Mouse (Mus musculus): ENCODE measurements at regions not wholly inside any gene's neighbourhood (a gene's known extent, or its start where the extent isn't known, plus 50 kb on each side); places are given as distances from the start of the nearest gene placed in this dataset.
A peak's percentile ranks its signal among the peaks of the same experiment; 100 is the strongest.

DNA sequence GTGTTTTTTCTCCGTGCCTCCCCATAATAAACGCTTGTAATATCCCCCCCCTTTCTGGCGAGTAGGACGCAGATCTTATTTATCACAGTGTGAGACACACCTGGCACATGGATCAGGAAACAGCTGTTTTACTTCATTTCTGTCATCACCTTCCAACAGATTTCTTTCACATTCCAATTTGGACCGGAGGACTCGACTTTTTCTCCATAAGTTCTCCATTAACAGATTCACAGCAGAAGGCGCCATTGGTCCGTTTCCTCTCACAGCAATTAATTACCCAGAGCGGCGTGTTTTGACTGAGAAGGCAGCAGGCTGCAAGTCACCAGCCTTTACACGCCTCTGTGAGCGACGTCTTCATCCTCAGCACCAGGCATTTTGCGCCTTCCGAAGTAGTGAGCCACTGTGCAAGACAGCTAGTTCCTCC is 258.1 kb upstream of the Nt5e start:
- peak; percentile 41 for DNase-seq (ENCODE audit: low spot score)

GRCm38 (mm10) chr9:88069834-88070233 is 257.2 kb upstream of the Nt5e start:
- DNase-seq (ENCODE audit: low spot score): no peak

- DNase-seq (ENCODE audit: low spot score): peak; percentile 36
Measured at GRCm38 (mm10) chr9:88073165-88073564, 253.8 kb upstream of the Nt5e start.

- no peak for DNase-seq (ENCODE audit: low spot score)
Measured at GRCm38 (mm10) chr9:88073579-88073978, 253.4 kb upstream of the Nt5e start.

GRCm38 (mm10) chr9:88082931-88083479 is 244.0 kb upstream of the Nt5e start:
- DNase-seq (ENCODE audit: low spot score): no peak

- DNase-seq (ENCODE audit: low spot score): peak; percentile 33
Measured at GRCm38 (mm10) chr9:88085181-88085816, 241.7 kb upstream of the Nt5e start.

DNA sequence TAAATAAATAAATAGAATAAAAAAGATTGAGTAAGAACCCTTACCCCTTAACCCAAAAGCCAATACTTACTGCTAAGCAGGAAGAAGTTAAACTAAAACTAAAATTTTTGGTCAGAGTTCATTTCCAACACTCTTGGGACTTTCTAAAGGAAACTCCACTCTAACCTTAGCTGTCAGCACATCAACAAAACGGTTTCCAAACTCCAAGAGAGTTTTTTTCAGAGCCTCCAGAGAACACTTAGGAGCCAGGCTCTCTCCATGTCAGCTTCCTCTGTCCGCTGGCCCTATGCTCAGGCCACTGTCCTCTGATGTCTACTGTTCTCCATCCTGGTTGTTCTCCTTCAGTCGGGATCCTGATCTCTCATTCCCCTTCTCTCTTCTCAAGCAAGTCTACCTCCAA is 241.1 kb upstream of the Nt5e start:
- DNase-seq (ENCODE audit: low spot score): peak; percentile 66

DNA sequence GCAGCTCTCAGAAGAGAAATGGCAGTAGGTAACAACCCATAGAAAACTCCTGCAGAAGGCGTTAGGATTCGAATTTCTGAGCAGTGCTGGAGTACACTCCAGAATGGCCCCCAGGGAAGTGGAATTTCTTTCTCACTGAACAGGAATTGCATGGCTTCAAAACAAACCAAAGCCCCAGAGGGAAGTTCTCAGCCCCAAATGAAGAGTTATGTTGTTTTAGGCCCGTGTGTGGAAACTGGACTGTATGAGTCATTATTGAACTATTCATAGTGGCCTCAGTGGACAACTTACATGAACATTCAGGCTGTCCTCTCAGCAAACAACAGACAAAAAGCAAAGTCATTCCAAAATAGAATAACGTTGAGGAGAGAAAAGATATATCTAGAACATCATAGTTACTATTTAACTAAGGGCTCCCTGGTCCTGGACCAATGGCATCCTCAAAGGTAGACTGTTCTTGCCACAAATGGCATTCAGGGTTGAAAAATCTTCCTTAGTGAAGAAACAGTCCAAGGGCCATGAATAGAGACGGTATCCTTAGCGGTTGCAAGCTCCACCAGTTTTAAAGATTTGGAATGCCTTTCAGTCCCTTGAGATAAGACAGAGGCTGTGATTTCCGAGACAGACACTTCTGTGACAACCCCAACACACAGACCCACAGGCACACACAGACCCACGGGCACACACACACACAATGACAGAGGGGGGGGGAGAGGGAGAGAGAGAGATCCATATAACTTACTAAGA is 235.0 kb upstream of the Nt5e start:
- peak; percentile 68 for DNase-seq (ENCODE audit: low spot score)

DNA sequence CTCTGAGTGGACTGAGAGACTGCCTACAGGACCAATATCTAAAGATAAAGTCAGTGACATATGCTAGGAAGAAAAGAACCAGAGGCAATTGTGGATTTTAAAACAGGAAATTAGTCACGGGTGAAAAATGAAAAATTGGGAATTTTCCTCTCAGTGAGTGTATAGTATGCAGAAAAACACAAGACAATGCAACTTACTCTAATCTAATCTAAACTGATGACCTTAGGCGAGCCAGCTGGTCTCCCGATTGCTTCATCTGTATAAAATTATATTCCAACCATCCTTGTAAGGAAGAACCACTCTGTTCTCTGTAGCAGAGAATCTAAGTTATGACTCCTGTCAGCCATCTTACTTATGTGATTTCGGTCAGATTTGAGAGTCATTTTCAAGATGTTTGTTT is 234.4 kb upstream of the Nt5e start:
- DNase-seq (ENCODE audit: low spot score): no peak

DNA sequence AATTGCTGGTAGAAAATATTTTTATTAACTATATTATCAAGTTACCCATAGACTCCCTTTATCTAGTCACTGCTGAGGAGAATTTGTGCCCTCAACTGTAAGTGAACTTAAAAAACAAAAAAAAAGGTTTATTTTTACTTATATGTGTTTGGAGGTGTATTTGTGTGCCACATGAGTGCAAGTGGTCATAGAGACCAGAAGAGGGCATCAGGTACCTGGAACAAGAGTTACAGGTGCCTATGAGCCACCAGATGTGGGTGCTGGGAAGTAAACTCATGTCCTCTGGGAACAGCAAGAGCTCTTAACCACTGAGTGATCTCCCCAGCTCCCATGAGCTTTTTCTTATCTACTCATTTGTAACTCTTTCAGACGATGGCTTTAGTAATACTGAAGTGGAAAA is 213.9 kb upstream of the Nt5e start:
- DNase-seq (ENCODE audit: low spot score): no peak

DNA sequence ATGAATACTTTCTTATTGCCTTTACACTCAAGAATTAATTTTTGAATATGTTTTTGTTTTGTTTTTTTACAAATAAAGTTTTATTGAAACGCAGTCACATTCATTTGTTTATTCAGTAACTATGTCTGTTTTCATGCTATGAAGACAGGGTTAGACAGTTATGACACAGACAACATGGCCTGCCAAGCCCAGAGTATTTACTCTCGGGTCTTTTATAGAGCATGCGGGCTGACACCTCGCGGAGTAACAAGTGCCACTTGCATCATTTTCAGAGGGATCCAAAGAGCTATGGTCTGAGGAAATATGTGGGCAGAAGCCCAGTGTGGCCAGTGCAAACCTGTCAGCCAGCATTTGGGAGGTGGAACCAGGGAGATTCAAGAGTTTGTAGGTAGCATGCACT is 206.5 kb upstream of the Nt5e start:
- DNase-seq (ENCODE audit: low spot score): no peak

DNA sequence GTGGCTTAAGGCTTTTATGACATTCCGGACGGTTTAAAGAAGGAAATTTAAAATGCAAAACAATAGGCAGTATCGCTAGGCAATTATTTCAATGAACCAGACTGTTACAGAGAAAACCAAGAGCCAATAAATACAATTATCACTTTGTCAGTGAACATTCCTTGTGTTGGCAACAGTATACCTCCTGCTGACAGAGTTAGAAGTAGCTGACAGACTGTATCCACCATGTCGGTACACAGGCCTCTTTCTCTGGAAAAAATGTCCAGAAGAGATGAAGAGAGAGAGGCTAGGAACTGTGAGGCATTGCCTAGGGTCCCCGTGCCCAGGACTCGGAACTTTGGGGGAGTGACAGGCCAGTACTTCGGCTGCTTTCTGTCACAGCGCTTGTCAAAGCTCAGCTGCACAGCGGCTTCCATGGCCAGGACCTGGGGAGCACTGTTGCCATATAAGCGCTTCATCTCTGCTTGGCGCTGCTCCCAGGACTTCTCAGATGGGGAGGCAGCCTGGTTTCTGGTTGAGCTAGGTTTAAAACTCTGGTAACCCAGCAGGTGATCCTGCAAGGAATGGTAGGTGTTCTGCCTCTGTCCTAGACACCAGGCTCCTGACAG is 205.9 kb upstream of the Nt5e start:
- DNase-seq (ENCODE audit: low spot score): no peak

DNA sequence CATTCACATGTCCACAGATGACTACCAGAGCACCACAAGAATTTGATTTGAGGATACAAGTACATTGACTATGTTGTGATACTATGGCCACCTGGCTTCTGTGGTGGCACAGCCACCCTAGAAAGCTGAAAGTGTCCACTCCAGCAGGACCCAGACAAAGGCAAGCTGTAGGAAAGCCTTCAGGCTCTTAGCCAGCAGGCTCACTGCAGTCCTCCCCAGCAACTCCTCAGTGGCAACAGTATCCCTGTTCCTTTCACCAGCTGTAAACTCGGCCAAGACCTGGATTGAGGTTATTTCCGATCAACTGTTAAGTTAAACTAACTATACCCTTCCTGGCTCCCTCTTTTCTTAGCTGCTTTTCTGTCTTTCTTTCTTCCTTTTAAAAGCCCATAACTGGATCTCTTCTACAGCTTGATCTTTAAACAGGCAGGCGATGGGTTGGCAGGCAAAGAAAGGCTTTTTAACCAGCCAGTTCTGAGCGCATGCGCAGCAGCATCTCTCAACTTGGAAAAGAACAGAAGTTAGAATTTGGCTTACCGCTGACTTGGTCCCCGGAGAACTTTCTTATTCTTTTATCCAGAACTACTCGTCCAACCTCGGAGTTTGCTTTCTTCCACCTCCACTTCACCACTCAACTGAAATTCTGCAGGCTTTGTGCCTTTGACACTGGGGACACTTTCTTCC is 202.5 kb upstream of the Nt5e start:
- DNase-seq (ENCODE audit: low spot score): peak; percentile 63

- no peak for DNase-seq (ENCODE audit: low spot score)
Measured at GRCm38 (mm10) chr9:88163025-88163780, 163.8 kb upstream of the Nt5e start.

DNA sequence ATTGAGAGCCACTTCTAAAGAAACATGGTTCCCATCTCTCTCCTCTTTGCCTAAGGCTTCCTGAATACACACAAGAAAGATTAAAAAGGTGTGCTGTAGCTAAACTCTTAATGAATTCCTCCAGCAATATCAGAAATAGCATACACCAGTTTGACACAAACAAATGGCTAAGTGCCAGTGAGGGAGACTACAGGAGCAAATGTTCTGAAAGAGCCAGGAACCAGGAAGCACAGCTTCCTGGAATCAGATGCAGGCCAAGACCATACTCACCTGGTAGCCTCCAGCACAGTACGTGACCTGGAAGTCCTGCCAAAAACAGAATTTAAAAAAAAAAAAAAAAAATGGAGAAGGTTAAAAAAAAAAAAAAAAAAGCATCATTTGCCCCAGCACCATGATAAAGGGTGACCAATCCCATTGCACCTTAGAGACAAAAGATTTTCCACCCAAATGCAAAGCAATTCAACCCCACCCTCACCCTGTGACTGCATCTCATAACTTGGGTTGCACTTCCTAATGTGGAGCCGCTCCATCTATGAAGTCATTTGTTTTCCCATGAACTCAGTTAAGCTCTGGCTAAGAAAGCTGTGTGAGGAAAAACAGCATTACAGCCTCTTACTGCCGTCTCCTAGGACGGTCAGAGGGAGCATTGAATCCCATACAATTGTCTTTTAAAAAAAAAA is 149.3 kb upstream of the Nt5e start:
- peak; percentile 72 for DNase-seq (ENCODE audit: low spot score)

GRCm38 (mm10) chr9:88181189-88181994 is 145.6 kb upstream of the Nt5e start:
- DNase-seq (ENCODE audit: low spot score): no peak

- peak; percentile 4 for DNase-seq (ENCODE audit: low spot score)
Measured at GRCm38 (mm10) chr9:88207378-88207777, 119.6 kb upstream of the Nt5e start.

- no peak for DNase-seq (ENCODE audit: low spot score)
Measured at GRCm38 (mm10) chr9:88208022-88208421, 119.0 kb upstream of the Nt5e start.

GRCm38 (mm10) chr9:88214758-88215157 is 112.2 kb upstream of the Nt5e start:
- DNase-seq (ENCODE audit: low spot score): no peak

- no peak for DNase-seq (ENCODE audit: low spot score)
Measured at GRCm38 (mm10) chr9:88220360-88220759, 106.6 kb upstream of the Nt5e start.
